Mouse (Mus musculus): ENCODE results near the gene Igdcc4. TPM values are rescaled to one million over a fixed set of nuclear protein-coding genes. Genes with fewer than 3 reads are reported as not detected.

Igdcc4 gene
- polyA plus RNA-seq, 1 experiment from 2014 or later = 30.3 TPM

DNA sequence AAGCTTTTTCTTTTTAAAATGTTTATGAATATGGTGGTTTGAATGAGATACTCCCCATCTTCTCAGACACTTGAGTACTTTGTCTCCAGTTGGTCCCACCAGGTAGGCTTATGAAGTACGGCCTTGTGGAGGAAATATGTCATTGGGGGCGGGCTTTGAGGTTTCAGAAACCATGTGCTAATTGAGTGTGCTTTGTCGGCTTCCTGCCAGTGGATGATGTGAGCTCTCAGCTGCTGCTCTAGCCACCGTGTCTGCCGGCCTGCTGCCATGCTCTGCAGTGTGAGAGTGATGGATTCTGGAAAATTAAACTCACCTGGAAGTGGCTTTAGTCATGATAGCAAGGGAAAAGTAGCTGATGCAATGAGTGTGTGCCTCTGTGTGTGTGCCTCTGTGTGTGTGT lies 13.8 kb upstream of the Igdcc4 start:
- no peak overlapping the region for H3K4me3 ChIP-seq
- no peak for ATAC-seq (ENCODE audit: insufficient number of reproducible peaks, low FRiP score, low TSS enrichment, low read depth)
- H3K4me2 ChIP-seq = no peak overlapping the region
- peaks cover 16% of the 10 kb centered on the region for H3K36me3 ChIP-seq
- no peaks in the 10 kb centered on the region; the same call in 1 of the 2 replicates for H3K4me1 ChIP-seq
- no peak overlapping the region for H3K9ac ChIP-seq
- no peak overlapping the region for H3K27ac ChIP-seq
- 26% methylated on average over 5 of the region's 5 CpGs for WGBS
- H3K9me3 ChIP-seq = no peaks in the 10 kb centered on the region
- H3K27me3 ChIP-seq = no peaks in the 10 kb centered on the region

DNA sequence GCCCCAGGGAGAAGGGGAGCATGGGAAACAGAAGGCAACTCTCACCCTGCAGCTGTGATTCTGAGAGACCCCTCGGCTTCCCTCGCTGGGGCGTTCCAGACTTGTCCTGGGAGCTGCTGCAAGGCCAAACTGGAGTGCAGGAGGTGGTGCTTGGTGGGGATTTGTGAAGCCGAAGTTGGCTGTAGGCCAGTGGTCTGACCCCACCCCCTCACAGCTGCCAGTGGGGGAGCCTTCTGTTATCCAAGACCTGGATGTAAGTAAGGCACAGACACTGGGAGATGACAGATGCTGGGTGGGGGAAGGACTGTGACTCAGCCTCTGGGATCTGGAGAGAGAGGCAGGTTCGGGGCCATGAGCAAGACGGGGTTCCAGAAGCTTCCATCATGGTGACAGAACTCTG lies 7.0 kb upstream of the Igdcc4 start:
- Histone ChIP-seq H3K4me3 (no peak overlapping the region), H3K27me3 (no peaks in the 10 kb centered on the region), H3K9me3 (no peaks in the 10 kb centered on the region), H3K27ac (peak overlapping the region; percentile 50), H3K4me1 (peaks cover 8% of the 10 kb centered on the region; the same call in 1 of the 2 replicates), H3K9ac (no peak overlapping the region), H3K4me2 (0 out of 2 replicates have a peak overlapping the region, but pooled peaks have one; percentile 5), H3K36me3 (no peaks in the 10 kb centered on the region)
- 24% methylated on average over 6 of the region's 6 CpGs for WGBS
- ATAC-seq (ENCODE audit: insufficient number of reproducible peaks, low FRiP score, low TSS enrichment, low read depth) = peak; percentile 81

DNA sequence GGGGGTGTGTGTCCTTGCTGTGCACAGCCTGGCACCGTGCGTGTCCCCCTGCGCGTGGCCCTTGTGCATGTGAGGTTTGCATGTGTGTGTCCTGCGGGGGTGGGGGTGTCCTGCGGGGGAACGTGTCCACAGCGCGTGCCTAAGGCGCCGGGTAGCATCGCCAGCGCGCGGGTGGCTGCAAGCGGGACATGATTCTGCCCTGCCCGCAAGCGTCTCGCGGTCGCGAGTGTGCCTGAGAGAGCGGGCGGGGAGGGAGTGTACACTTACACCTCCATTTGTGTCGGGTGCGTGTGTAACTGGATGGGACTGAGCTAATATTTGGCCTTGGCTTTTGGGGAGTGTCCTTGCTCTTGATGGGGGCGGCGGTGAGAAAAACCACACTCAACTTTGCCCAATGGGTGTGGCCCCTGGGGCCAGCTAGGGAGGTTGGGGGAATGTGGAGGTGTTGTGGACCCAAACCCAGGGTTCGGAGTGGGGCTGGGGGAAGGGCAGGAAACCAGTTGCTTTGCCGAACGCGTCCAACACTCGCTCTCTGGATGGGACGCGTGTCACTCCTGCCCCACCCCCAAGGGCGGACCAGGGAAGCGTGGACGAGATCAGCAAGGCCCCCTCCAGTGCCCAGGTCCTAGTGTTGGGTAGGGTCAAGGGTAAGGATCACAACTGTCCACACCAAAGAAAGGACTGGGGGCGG lies 545 bp downstream of the Igdcc4 start:
- peak overlapping the region; percentile 87 for H3K4me2 ChIP-seq
- peak overlapping the region; percentile 93 for H3K27ac ChIP-seq
- no peaks in the 10 kb centered on the region for H3K27me3 ChIP-seq
- H3K4me3 ChIP-seq = peak overlapping the region; percentile 85
- peaks cover 33% of the 10 kb centered on the region for H3K4me1 ChIP-seq
- peak; percentile 72 for ATAC-seq (ENCODE audit: insufficient number of reproducible peaks, low FRiP score, low TSS enrichment, low read depth)
- no peaks in the 10 kb centered on the region for H3K36me3 ChIP-seq
- no peaks in the 10 kb centered on the region for H3K9me3 ChIP-seq
- 0% methylated on average over 39 of the region's 39 CpGs for WGBS
- H3K9ac ChIP-seq = peak overlapping the region; percentile 77

DNA sequence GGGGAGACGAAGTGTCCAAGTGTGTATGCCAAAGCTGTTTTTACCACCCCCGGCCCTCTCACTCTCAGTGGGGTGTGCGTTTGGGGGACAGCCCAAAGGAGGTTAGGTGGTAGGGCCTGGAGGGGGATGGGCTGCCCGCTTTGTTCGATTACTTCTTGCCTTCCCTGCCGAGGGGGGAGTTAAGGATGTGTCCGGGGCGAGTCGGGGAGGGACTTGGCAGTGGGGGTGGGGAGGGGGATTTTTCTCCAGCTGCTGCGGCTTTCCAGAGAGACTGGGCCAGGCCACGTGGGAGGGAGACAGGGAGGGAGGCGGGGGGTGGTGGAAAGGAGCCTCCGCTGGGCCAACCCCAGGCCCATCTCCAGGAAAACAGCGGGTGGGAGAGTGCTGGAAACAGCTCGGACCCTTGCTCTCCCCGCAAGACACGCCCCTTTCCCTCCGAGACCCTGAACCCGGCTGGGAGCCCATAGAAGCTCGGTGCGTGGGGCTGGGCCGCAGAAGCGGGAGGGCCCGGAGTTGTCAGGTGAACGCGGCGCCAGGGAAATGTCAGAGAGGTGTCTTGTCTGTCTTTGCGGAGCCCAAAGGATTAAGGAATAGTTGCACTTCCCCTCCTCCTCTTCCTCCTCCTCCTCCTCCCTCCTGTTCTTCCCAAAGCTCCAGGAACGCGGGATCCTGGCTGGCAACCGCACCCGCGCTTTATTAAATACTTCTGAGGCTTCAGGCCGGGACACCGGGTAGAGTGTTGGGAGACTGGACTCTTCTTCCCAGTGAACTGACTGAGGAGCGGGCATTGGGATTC lies 1.3 kb downstream of the Igdcc4 start:
- Histone ChIP-seq H3K27ac (peak overlapping the region; percentile 93), H3K9me3 (no peaks in the 10 kb centered on the region), H3K36me3 (no peaks in the 10 kb centered on the region), H3K27me3 (no peaks in the 10 kb centered on the region), H3K9ac (peak overlapping the region; percentile 77), H3K4me2 (peak overlapping the region; percentile 87), H3K4me1 (peaks cover 36% of the 10 kb centered on the region), H3K4me3 (peak overlapping the region; percentile 85)
- WGBS = 3% methylated on average over 36 of the region's 36 CpGs
- ATAC-seq (ENCODE audit: insufficient number of reproducible peaks, low FRiP score, low TSS enrichment, low read depth) = peak; percentile 75

DNA sequence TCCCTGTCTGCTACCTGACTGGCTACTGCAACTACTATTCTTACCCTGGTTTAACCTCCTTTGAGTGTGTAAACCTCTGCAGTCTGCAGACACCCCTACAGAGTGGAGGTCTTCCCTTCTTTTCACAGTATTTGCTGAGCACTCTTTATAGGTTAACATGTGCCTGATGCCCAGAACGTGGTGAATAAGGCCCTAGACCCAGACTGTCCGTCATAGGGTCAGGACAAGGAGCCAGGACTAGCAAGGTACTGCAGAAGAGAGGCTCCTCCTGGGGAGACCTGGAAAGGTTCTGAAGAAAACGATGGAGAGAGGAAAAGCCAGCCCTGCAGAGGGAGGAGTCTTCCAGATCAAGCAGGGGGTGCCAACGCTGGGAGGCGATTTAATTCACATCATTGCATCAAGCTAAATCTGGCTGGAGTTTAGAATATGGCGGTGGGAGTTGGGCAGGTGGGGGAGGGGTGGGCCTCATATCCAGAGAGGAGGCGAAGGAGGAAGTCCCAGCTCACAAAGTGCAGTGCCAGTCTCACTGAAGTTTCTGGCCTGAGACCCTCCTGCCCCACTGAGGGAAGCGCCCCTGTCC lies 2.0 kb downstream of the Igdcc4 start:
- no peaks in the 10 kb centered on the region for H3K9me3 ChIP-seq
- no peaks in the 10 kb centered on the region for H3K36me3 ChIP-seq
- peaks cover 36% of the 10 kb centered on the region for H3K4me1 ChIP-seq
- ATAC-seq (ENCODE audit: insufficient number of reproducible peaks, low FRiP score, low TSS enrichment, low read depth) = no peak
- peak overlapping the region; percentile 87 for H3K4me2 ChIP-seq
- peak overlapping the region; percentile 85 for H3K4me3 ChIP-seq
- H3K9ac ChIP-seq = no peak overlapping the region
- peak overlapping the region; percentile 93 for H3K27ac ChIP-seq
- H3K27me3 ChIP-seq = no peaks in the 10 kb centered on the region
- WGBS = 31% methylated on average over 8 of the region's 8 CpGs

DNA sequence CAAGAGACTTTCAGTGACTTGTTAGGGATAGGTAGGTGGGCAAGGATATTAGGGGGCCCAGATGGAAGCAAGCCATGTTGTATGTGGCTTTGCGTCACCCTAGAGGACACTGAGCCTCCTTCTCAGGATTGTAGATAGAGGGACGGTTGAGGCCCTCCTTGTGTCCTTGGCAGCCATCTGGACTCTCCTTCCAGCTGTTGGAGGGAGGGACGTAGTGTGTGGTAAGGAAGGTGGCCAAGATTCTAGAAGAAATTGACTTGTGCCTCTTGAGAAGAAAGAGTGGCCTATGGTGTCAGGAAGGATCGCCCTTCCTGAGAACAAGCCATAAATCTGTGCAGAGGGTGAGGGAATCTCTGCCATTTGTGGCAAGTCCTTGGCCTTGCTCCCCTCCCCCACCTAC lies 5.5 kb downstream of the Igdcc4 start:
- no peak for ATAC-seq (ENCODE audit: insufficient number of reproducible peaks, low FRiP score, low TSS enrichment, low read depth)
- Histone ChIP-seq H3K4me2 (no peak overlapping the region), H3K27ac (no peak overlapping the region), H3K4me3 (no peak overlapping the region), H3K9ac (no peak overlapping the region), H3K4me1 (peaks cover 50% of the 10 kb centered on the region), H3K27me3 (no peaks in the 10 kb centered on the region), H3K36me3 (no peaks in the 10 kb centered on the region), H3K9me3 (no peaks in the 10 kb centered on the region)
- WGBS = 67% methylated on average over 4 of the region's 4 CpGs

- H3K27ac ChIP-seq = no peak overlapping the region
- no peak overlapping the region for H3K9ac ChIP-seq
- H3K36me3 ChIP-seq = no peaks in the 10 kb centered on the region; the same call in 1 of the 2 replicates
- H3K4me3 ChIP-seq = no peak overlapping the region
- 77% methylated on average over 1 of the region's 1 CpGs for WGBS
- H3K4me2 ChIP-seq = no peak overlapping the region
- H3K9me3 ChIP-seq = no peaks in the 10 kb centered on the region
- no peak for ATAC-seq (ENCODE audit: insufficient number of reproducible peaks, low FRiP score, low TSS enrichment, low read depth)
- no peaks in the 10 kb centered on the region for H3K27me3 ChIP-seq
- H3K4me1 ChIP-seq = peaks cover 42% of the 10 kb centered on the region
These were observed 6.6 kb downstream of the Igdcc4 start for GRCm38 (mm10) chr9:65107893-65108292.

DNA sequence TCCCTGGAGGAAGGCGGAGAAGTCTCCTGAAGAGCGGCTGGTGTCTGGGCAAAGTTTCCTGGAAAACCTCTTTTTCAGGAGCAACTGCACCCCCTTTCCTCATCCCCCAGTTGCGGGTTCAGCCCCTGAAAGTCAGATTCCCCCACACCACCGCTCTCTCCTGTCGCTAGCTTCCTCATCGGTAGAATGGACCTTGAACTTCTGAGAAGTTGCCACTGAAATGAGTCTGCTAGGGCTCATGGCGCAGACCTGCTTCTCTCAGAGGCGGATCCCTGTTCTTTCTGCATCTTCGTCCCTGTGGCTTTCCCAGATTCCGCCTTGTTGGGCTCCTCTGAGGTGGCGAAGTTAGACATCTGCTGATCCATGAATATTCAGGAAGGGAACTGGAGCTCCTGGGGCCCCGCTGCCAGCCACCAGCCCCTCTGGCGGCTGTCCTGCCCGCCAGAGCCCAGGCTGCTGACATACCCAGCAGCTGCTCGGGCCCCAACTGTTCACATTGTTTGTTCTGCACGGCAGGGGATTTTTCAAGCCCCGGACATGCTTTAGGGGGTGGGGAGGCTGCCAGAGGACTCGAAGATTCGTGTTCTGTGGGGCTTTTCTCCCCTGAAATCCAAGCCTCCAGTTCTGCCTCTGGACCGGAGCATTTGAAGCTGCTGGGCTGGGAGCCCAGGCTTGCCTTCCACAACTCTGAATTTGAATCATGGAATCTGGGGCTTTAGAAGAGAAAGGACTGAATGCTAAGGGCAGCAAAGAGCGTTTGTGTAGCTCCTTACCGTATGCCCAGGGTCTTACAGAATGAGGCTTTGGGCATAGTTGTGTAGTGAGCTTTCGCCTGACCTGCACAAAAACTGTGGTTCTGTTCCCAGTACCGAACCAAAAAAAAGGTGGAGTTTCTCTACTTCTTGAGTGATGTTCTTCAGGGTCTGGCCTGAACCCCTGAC lies 8.1 kb downstream of the Igdcc4 start:
- Histone ChIP-seq H3K9ac (peak overlapping the region; percentile 15; the same call in 1 of the 2 replicates), H3K27ac (peak overlapping the region; percentile 82), H3K4me3 (peak overlapping the region; percentile 1; the same call in 1 of the 2 replicates), H3K27me3 (no peaks in the 10 kb centered on the region), H3K9me3 (no peaks in the 10 kb centered on the region), H3K4me1 (peaks cover 28% of the 10 kb centered on the region), H3K4me2 (peak overlapping the region; percentile 30), H3K36me3 (peaks cover 12% of the 10 kb centered on the region)
- ATAC-seq (ENCODE audit: insufficient number of reproducible peaks, low FRiP score, low TSS enrichment, low read depth) = 0 out of 2 replicates have a peak, but pooled peaks have one; percentile 56
- 15% methylated on average over 24 of the region's 24 CpGs for WGBS

DNA sequence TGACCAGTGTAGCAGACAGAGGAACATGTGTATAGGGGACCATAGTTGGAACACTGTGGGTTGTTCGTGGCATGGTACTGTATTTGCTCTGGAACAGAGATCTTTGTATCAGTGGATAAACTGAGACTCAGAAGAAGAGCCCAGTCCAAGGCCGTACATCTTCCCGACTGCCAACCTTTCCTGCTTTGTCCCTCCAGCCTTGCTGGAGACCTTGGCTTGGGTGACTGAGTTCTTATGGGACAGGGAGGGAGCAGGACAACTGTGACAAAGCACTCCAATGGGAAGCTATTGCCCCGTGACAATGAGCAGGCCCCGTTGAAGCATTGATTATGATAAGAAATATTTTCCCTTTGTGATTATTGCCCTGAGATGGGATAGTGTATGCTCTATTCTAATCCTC lies 10.4 kb downstream of the Igdcc4 start:
- Histone ChIP-seq H3K4me2 (no peak overlapping the region), H3K36me3 (peaks cover 33% of the 10 kb centered on the region), H3K27me3 (no peaks in the 10 kb centered on the region), H3K4me3 (no peak overlapping the region), H3K9me3 (no peaks in the 10 kb centered on the region), H3K9ac (no peak overlapping the region), H3K27ac (no peak overlapping the region), H3K4me1 (peaks cover 22% of the 10 kb centered on the region)
- ATAC-seq (ENCODE audit: insufficient number of reproducible peaks, low FRiP score, low TSS enrichment, low read depth) = no peak
- WGBS = 89% methylated on average over 5 of the region's 5 CpGs

- ATAC-seq (ENCODE audit: insufficient number of reproducible peaks, low FRiP score, low TSS enrichment, low read depth) = no peak
- no peak overlapping the region for H3K4me3 ChIP-seq
- no peaks in the 10 kb centered on the region for H3K27me3 ChIP-seq
- H3K9ac ChIP-seq = no peak overlapping the region
- 90% methylated on average over 2 of the region's 2 CpGs for WGBS
- H3K4me2 ChIP-seq = no peak overlapping the region
- H3K4me1 ChIP-seq = peaks cover 16% of the 10 kb centered on the region
- peaks cover 46% of the 10 kb centered on the region for H3K36me3 ChIP-seq
- no peak overlapping the region for H3K27ac ChIP-seq
- H3K9me3 ChIP-seq = no peaks in the 10 kb centered on the region
These were observed 12.4 kb downstream of the Igdcc4 start for GRCm38 (mm10) chr9:65113694-65114093.

DNA sequence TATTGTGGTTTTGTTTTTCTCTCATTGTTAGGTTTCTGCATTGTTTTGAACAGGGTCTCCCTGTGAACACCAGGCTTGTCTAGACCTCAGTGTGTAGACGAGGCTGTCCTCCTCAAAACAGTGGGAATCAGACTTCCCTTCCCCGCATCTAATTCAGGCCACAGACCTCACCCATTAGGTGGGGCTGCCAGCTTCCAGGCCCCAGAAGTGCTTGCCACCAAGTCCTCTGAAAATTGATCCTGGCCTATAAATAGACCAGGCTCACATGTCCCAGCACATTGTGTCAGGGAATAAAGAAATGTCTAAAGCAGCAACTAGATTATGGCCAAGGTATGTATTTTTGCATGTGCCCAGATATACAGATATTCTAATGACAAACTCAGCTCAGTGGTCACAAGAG lies 14.6 kb downstream of the Igdcc4 start:
- Histone ChIP-seq H3K9ac (no peak overlapping the region), H3K27ac (no peak overlapping the region), H3K4me2 (no peak overlapping the region), H3K4me1 (no peaks in the 10 kb centered on the region), H3K9me3 (no peaks in the 10 kb centered on the region), H3K36me3 (peaks cover 53% of the 10 kb centered on the region), H3K27me3 (no peaks in the 10 kb centered on the region), H3K4me3 (no peak overlapping the region)
- WGBS = 60% methylated on average over 2 of the region's 2 CpGs
- ATAC-seq (ENCODE audit: insufficient number of reproducible peaks, low FRiP score, low TSS enrichment, low read depth) = no peak
